Mouse (Mus musculus): ENCODE measurements at regions not wholly inside any gene's neighbourhood (a gene's known extent, or its start where the extent isn't known, plus 50 kb on each side); places are given as distances from the start of the nearest gene placed in this dataset.

- H3K4me3 ChIP-seq = no peak overlapping the region
- peak overlapping the region; percentile 74 for H3K27ac ChIP-seq
Measured at GRCm38 (mm10) chr13:63701199-63702175, 113.6 kb upstream of the Ercc6l2 start.

GRCm38 (mm10) chr13:63708567-63708966 is 106.5 kb upstream of the Ercc6l2 start:
- Histone ChIP-seq H3K9me3 (peaks cover 5% of the 10 kb centered on the region; the same call in 1 of the 2 replicates), H3K36me3 (no peaks in the 10 kb centered on the region), H3K4me3 (no peak overlapping the region), H3K4me1 (peaks cover 10% of the 10 kb centered on the region; the same call in 1 of the 2 replicates), H3K27ac (no peak overlapping the region), H3K27me3 (no peaks in the 10 kb centered on the region), H3K9ac (no peak overlapping the region), H3K4me2 (replicated peaks) (no peak overlapping the region)
- ATAC-seq (ENCODE audit: low FRiP score, low read depth) = no peak
- 86% methylated on average over 2 of the region's 2 CpGs for WGBS

More at GRCm38 (mm10) chr13:63701199-63702175, 113.6 kb upstream of the Ercc6l2 start:
- no peaks in the 10 kb centered on the region for H3K9me3 ChIP-seq
- H3K4me2 ChIP-seq (replicated peaks) = 0 out of 2 replicates have a peak overlapping the region, but pooled peaks have one; percentile 19
- H3K27me3 ChIP-seq = no peaks in the 10 kb centered on the region
- peak; percentile 71 for ATAC-seq (ENCODE audit: low FRiP score, low read depth)
- peaks cover 27% of the 10 kb centered on the region for H3K4me1 ChIP-seq
- WGBS = 23% methylated on average over 9 of the region's 9 CpGs
- no peaks in the 10 kb centered on the region for H3K36me3 ChIP-seq
- H3K9ac ChIP-seq = no peak overlapping the region

- Histone ChIP-seq H3K36me3 (no peaks in the 10 kb centered on the region), H3K9me3 (peaks cover 5% of the 10 kb centered on the region; the same call in 1 of the 2 replicates), H3K27me3 (no peaks in the 10 kb centered on the region), H3K4me1 (peaks cover 5% of the 10 kb centered on the region; the same call in 1 of the 2 replicates), H3K4me2 (replicated peaks) (no peak overlapping the region), H3K27ac (no peak overlapping the region), H3K4me3 (no peak overlapping the region), H3K9ac (no peak overlapping the region)
- ATAC-seq (ENCODE audit: low FRiP score, low read depth) = no peak
- WGBS = 88% methylated on average over 3 of the region's 3 CpGs
Measured at GRCm38 (mm10) chr13:63713137-63713536, 101.9 kb upstream of the Ercc6l2 start.

GRCm38 (mm10) chr13:63716498-63716897 is 98.5 kb upstream of the Ercc6l2 start:
- 86% methylated on average over 1 of the region's 1 CpGs for WGBS
- Histone ChIP-seq H3K4me1 (peaks cover 26% of the 10 kb centered on the region), H3K36me3 (no peaks in the 10 kb centered on the region), H3K9me3 (peaks cover 5% of the 10 kb centered on the region; the same call in 1 of the 2 replicates), H3K4me3 (no peak overlapping the region), H3K9ac (no peak overlapping the region), H3K4me2 (replicated peaks) (no peak overlapping the region), H3K27ac (no peak overlapping the region), H3K27me3 (no peaks in the 10 kb centered on the region)
- no peak for ATAC-seq (ENCODE audit: low FRiP score, low read depth)

- no peak overlapping the region for H3K4me3 ChIP-seq
- H3K4me1 ChIP-seq = peaks cover 26% of the 10 kb centered on the region
- H3K27me3 ChIP-seq = no peaks in the 10 kb centered on the region
- ATAC-seq (ENCODE audit: low FRiP score, low read depth) = no peak
- no peaks in the 10 kb centered on the region for H3K36me3 ChIP-seq
- 80% methylated on average over 3 of the region's 3 CpGs for WGBS
- H3K4me2 ChIP-seq (replicated peaks) = no peak overlapping the region
- peaks cover 5% of the 10 kb centered on the region; the same call in 1 of the 2 replicates for H3K9me3 ChIP-seq
- H3K27ac ChIP-seq = no peak overlapping the region
- no peak overlapping the region for H3K9ac ChIP-seq
Measured at GRCm38 (mm10) chr13:63717249-63717648, 97.8 kb upstream of the Ercc6l2 start.

GRCm38 (mm10) chr13:63718782-63719181 is 96.3 kb upstream of the Ercc6l2 start:
- H3K9me3 ChIP-seq = no peaks in the 10 kb centered on the region

GRCm38 (mm10) chr13:63719351-63720207 is 95.5 kb upstream of the Ercc6l2 start:
- H3K27me3 ChIP-seq = no peaks in the 10 kb centered on the region
- H3K4me2 ChIP-seq (replicated peaks) = no peak overlapping the region
- H3K4me3 ChIP-seq = no peak overlapping the region
- no peak overlapping the region for H3K27ac ChIP-seq
- peak; percentile 43 for ATAC-seq (ENCODE audit: low FRiP score, low read depth)
- peaks cover 40% of the 10 kb centered on the region for H3K4me1 ChIP-seq
- H3K36me3 ChIP-seq = no peaks in the 10 kb centered on the region
- H3K9ac ChIP-seq = no peak overlapping the region
- WGBS = 8% methylated on average over 8 of the region's 8 CpGs
- no peaks in the 10 kb centered on the region for H3K9me3 ChIP-seq

More at GRCm38 (mm10) chr13:63718782-63719181, 96.3 kb upstream of the Ercc6l2 start:
- ATAC-seq (ENCODE audit: low FRiP score, low read depth) = no peak
- Histone ChIP-seq H3K4me3 (no peak overlapping the region), H3K27ac (no peak overlapping the region), H3K4me2 (replicated peaks) (no peak overlapping the region), H3K9ac (no peak overlapping the region), H3K36me3 (no peaks in the 10 kb centered on the region), H3K4me1 (peaks cover 33% of the 10 kb centered on the region), H3K27me3 (no peaks in the 10 kb centered on the region)
- 24% methylated on average over 2 of the region's 2 CpGs for WGBS

- Histone ChIP-seq H3K4me2 (replicated peaks) (no peak overlapping the region), H3K4me3 (no peak overlapping the region), H3K9me3 (no peaks in the 10 kb centered on the region), H3K27me3 (no peaks in the 10 kb centered on the region), H3K36me3 (no peaks in the 10 kb centered on the region), H3K27ac (no peak overlapping the region), H3K9ac (no peak overlapping the region), H3K4me1 (peaks cover 49% of the 10 kb centered on the region)
- 70% methylated on average over 3 of the region's 3 CpGs for WGBS
- ATAC-seq (ENCODE audit: low FRiP score, low read depth) = no peak
Measured at GRCm38 (mm10) chr13:63720610-63721009, 94.4 kb upstream of the Ercc6l2 start.

GRCm38 (mm10) chr13:63721011-63721625 is 93.9 kb upstream of the Ercc6l2 start:
- H3K4me2 ChIP-seq (replicated peaks) = no peak overlapping the region
- H3K27me3 ChIP-seq = no peaks in the 10 kb centered on the region
- no peak overlapping the region for H3K27ac ChIP-seq
- H3K9ac ChIP-seq = no peak overlapping the region
- no peak for ATAC-seq (ENCODE audit: low FRiP score, low read depth)
- no peak overlapping the region for H3K4me3 ChIP-seq
- peaks cover 54% of the 10 kb centered on the region for H3K4me1 ChIP-seq
- 76% methylated on average over 5 of the region's 5 CpGs for WGBS
- H3K36me3 ChIP-seq = no peaks in the 10 kb centered on the region
- H3K9me3 ChIP-seq = no peaks in the 10 kb centered on the region

GRCm38 (mm10) chr13:63724293-63724692 is 90.7 kb upstream of the Ercc6l2 start:
- Histone ChIP-seq H3K9me3 (no peaks in the 10 kb centered on the region), H3K27ac (no peak overlapping the region), H3K4me3 (no peak overlapping the region), H3K4me2 (replicated peaks) (no peak overlapping the region), H3K27me3 (no peaks in the 10 kb centered on the region), H3K36me3 (no peaks in the 10 kb centered on the region), H3K9ac (no peak overlapping the region), H3K4me1 (peaks cover 52% of the 10 kb centered on the region)
- WGBS = 73% methylated on average over 2 of the region's 2 CpGs
- no peak for ATAC-seq (ENCODE audit: low FRiP score, low read depth)

- no peak for ATAC-seq (ENCODE audit: low FRiP score, low read depth)
- Histone ChIP-seq H3K27me3 (no peaks in the 10 kb centered on the region), H3K36me3 (no peaks in the 10 kb centered on the region), H3K9me3 (no peaks in the 10 kb centered on the region), H3K4me2 (replicated peaks) (no peak overlapping the region), H3K4me1 (peaks cover 45% of the 10 kb centered on the region), H3K27ac (peak overlapping the region; percentile 44; the same call in 1 of the 2 replicates), H3K4me3 (no peak overlapping the region), H3K9ac (no peak overlapping the region)
- 39% methylated on average over 2 of the region's 2 CpGs for WGBS
Measured at GRCm38 (mm10) chr13:63724843-63725582, 90.0 kb upstream of the Ercc6l2 start.

Data from limb, embryonic 13.5 days (tissue).